Mouse (Mus musculus) kidney, embryonic 14.5 days (tissue): ENCODE data around the gene Gm47969. TPM values are rescaled to one million over a fixed set of nuclear protein-coding genes. Genes with fewer than 3 reads are reported as not detected.

ENCODE experiments used
- ATAC-seq: fragments of 200-750 bp; cut with Nextera tagmentation; 2 replicates; pipeline ENCODE4 v1.8.0; 2017; ENCODE audit warnings: moderate number of reproducible peaks, mild to moderate bottlenecking, moderate TSS enrichment, moderate library complexity; ENCODE audit not compliant: low FRiP score, low TSS enrichment
- H3K27ac ChIP-seq: fragments of 300-500 bp; sonication (generic); 2 replicates; pipeline ENCODE4 v1.5.1; 2014; ENCODE audit warnings: low read depth, mild to moderate bottlenecking, low read length, moderate library complexity, mixed read lengths
- H3K27me3 ChIP-seq: fragments of 300-500 bp; sonication (generic); 2 replicates; pipeline ENCODE4 v1.6.1; 2014; ENCODE audit warnings: mild to moderate bottlenecking, low read length; ENCODE audit not compliant: control insufficient read depth, insufficient read depth
- H3K36me3 ChIP-seq: fragments of 300-500 bp; sonication (generic); 2 replicates; pipeline ENCODE4 v1.6.1; 2014; ENCODE audit warnings: low read length, mixed read lengths; ENCODE audit not compliant: control insufficient read depth, insufficient read depth
- H3K4me1 ChIP-seq: fragments of 300-500 bp; sonication (generic); 2 replicates; pipeline ENCODE4 v1.6.1; 2014; ENCODE audit warnings: low read length, mixed read lengths; ENCODE audit not compliant: control insufficient read depth, insufficient read depth
- H3K4me2 ChIP-seq: fragments of 300-500 bp; sonication (generic); replicated peaks from 2 replicates; pipeline ENCODE4 v1.6.1; 2014; ENCODE audit warnings: low read depth, mild to moderate bottlenecking, low read length
- H3K4me3 ChIP-seq: fragments of 300-500 bp; sonication (generic); 2 replicates; pipeline ENCODE4 v1.5.1; 2014; ENCODE audit warnings: mild to moderate bottlenecking, low read length
- H3K9ac ChIP-seq: fragments of 300-500 bp; sonication (generic); 2 replicates; pipeline ENCODE4 v1.6.1; 2014; ENCODE audit warnings: low read depth, mild to moderate bottlenecking, low read length, moderate library complexity
- H3K9me3 ChIP-seq: fragments of 300-500 bp; sonication (generic); 2 replicates; pipeline ENCODE4 v1.6.1; 2016; ENCODE audit warnings: low read length; ENCODE audit not compliant: control insufficient read depth
- WGBS: fragments of 180-500 bp; shearing (Covaris S2); extraction: QIAGEN DNeasy Blood & Tissue Kit; methylation state at CpG from one replicate; pipeline ENCODE4 v1.1.7; 2014; 5-methylcytosine and 5-hydroxymethylcytosine counted together
- polyA plus RNA-seq: library from polyadenylated mRNA; unstranded; fragments of >200 nt; fragmentation: Nextera tagmentation; extraction: Ambion mirVana; gene quantifications from 2 replicates; pipeline ENCODE4 v1.2.1, GENCODE M21; 2014

Gm47969 gene
- polyA plus RNA-seq, 1 experiment from 2014 or later, result not detected

GRCm38 (mm10) chr1:83034509-83034908, 10.2 kb upstream of the Gm47969 start:
- H3K9ac ChIP-seq, result no peak overlapping the region
- no peak overlapping the region for H3K4me2 ChIP-seq
- H3K4me3 ChIP-seq, result no peak overlapping the region
- H3K27me3 ChIP-seq, result no peaks in the 10 kb centered on the region
- WGBS, result 39% methylated on average over 5 of the region's 5 CpGs
- no peaks in the 10 kb centered on the region for H3K4me1 ChIP-seq
- peak; percentile 18; the same call in 1 of the 2 replicates for ATAC-seq
- H3K9me3 ChIP-seq, result no peaks in the 10 kb centered on the region
- no peak overlapping the region for H3K27ac ChIP-seq
- H3K36me3 ChIP-seq, result no peaks in the 10 kb centered on the region

- Histone ChIP-seq H3K27me3 (no peaks in the 10 kb centered on the region), H3K9me3 (no peaks in the 10 kb centered on the region), H3K36me3 (no peaks in the 10 kb centered on the region), H3K27ac (no peak overlapping the region), H3K4me3 (no peak overlapping the region; the same call in 1 of the 2 replicates), H3K9ac (no peak overlapping the region), H3K4me2 (peak overlapping the region; percentile 65; the same call in 1 of the 2 replicates), H3K4me1 (no peaks in the 10 kb centered on the region)
- no peak for ATAC-seq
- WGBS, result 75% methylated on average over 11 of the region's 11 CpGs
Observed at GRCm38 (mm10) chr1:83036892-83037667, 7.7 kb upstream of the Gm47969 start.

- Histone ChIP-seq H3K4me2 (peak within 1 kb of the TSS; percentile 65), H3K27ac (no peak within 1 kb of the TSS), H3K27me3 (no peaks in the 10 kb centered on the region), H3K9me3 (no peaks in the 10 kb centered on the region), H3K4me3 (peak within 1 kb of the TSS; percentile 49), H3K4me1 (no peaks in the 10 kb centered on the region), H3K9ac (peak within 1 kb of the TSS; percentile 48; the same call in 1 of the 2 replicates), H3K36me3 (no peaks in the 10 kb centered on the region)
- peak; percentile 91 for ATAC-seq
- under 1% methylated on average over 25 of the region's 25 CpGs for WGBS
Observed at GRCm38 (mm10) chr1:83038109-83038672, 6.5 kb upstream of the Gm47969 start, which contains the start of gene Slc19a3. Gene Slc19a3 (minus strand): TSS chr1:83038448.

GRCm38 (mm10) chr1:83039080-83039479, 5.7 kb upstream of the Gm47969 start:
- no peaks in the 10 kb centered on the region for H3K9me3 ChIP-seq
- H3K27ac ChIP-seq, result no peak overlapping the region
- H3K27me3 ChIP-seq, result no peaks in the 10 kb centered on the region
- WGBS, result 79% methylated on average over 4 of the region's 4 CpGs
- no peak overlapping the region for H3K4me3 ChIP-seq
- no peaks in the 10 kb centered on the region for H3K4me1 ChIP-seq
- no peak for ATAC-seq
- H3K36me3 ChIP-seq, result no peaks in the 10 kb centered on the region
- no peak overlapping the region for H3K4me2 ChIP-seq
- no peak overlapping the region for H3K9ac ChIP-seq

GRCm38 (mm10) chr1:83042380-83042779, 2.4 kb upstream of the Gm47969 start, which contains the start of gene Krtap28-10:
Gene Krtap28-10 (minus strand): TSS chr1:83042480.
- ATAC-seq, result no peak
- Histone ChIP-seq H3K4me2 (no peak within 1 kb of the TSS), H3K27me3 (no peaks in the 10 kb centered on the region), H3K4me3 (no peak within 1 kb of the TSS), H3K4me1 (no peaks in the 10 kb centered on the region), H3K9me3 (no peaks in the 10 kb centered on the region), H3K27ac (no peak within 1 kb of the TSS), H3K36me3 (no peaks in the 10 kb centered on the region), H3K9ac (no peak within 1 kb of the TSS)
- 93% methylated on average over 2 of the region's 2 CpGs for WGBS

- Histone ChIP-seq H3K9ac (no peak overlapping the region), H3K36me3 (no peaks in the 10 kb centered on the region), H3K4me1 (no peaks in the 10 kb centered on the region), H3K4me3 (no peak overlapping the region), H3K27me3 (no peaks in the 10 kb centered on the region), H3K9me3 (no peaks in the 10 kb centered on the region), H3K27ac (no peak overlapping the region), H3K4me2 (no peak overlapping the region)
- no peak for ATAC-seq
- WGBS, result 17% methylated on average over 1 of the region's 1 CpGs
Observed at GRCm38 (mm10) chr1:83058481-83058880, 13.7 kb downstream of the Gm47969 start.

GRCm38 (mm10) chr1:83059278-83059677, 14.5 kb downstream of the Gm47969 start, which contains the start of gene A030005K14Rik:
Gene A030005K14Rik (minus strand): TSS chr1:83059378.
- Histone ChIP-seq H3K9me3 (no peaks in the 10 kb centered on the region), H3K4me2 (no peak within 1 kb of the TSS), H3K9ac (no peak within 1 kb of the TSS), H3K27ac (no peak within 1 kb of the TSS), H3K36me3 (no peaks in the 10 kb centered on the region), H3K4me1 (no peaks in the 10 kb centered on the region), H3K27me3 (no peaks in the 10 kb centered on the region), H3K4me3 (no peak within 1 kb of the TSS)
- WGBS, result 89% methylated on average over 9 of the region's 9 CpGs
- ATAC-seq, result no peak

- H3K4me1 ChIP-seq, result no peaks in the 10 kb centered on the region
- H3K4me3 ChIP-seq, result no peak within 1 kb of the TSS
- H3K4me2 ChIP-seq, result no peak within 1 kb of the TSS
- no peak for ATAC-seq
- no peaks in the 10 kb centered on the region for H3K9me3 ChIP-seq
- WGBS, result 87% methylated on average over 4 of the region's 4 CpGs
- no peaks in the 10 kb centered on the region for H3K36me3 ChIP-seq
- H3K9ac ChIP-seq, result no peak within 1 kb of the TSS
- no peak within 1 kb of the TSS for H3K27ac ChIP-seq
- H3K27me3 ChIP-seq, result no peaks in the 10 kb centered on the region
Observed at GRCm38 (mm10) chr1:83060643-83061042, 15.9 kb downstream of the Gm47969 start, which contains the start of gene Krtap28-13. Gene Krtap28-13 (plus strand): TSS chr1:83060930.

- H3K9ac ChIP-seq, result no peak overlapping the region
- no peaks in the 10 kb centered on the region for H3K9me3 ChIP-seq
- H3K4me2 ChIP-seq, result no peak overlapping the region
- H3K4me1 ChIP-seq, result no peaks in the 10 kb centered on the region
- H3K4me3 ChIP-seq, result no peak overlapping the region
- H3K27me3 ChIP-seq, result no peaks in the 10 kb centered on the region
- no peaks in the 10 kb centered on the region for H3K36me3 ChIP-seq
- ATAC-seq, result no peak
- no peak overlapping the region for H3K27ac ChIP-seq
- WGBS, result 23% methylated on average over 3 of the region's 3 CpGs
Observed at GRCm38 (mm10) chr1:83064851-83065250, 20.1 kb downstream of the Gm47969 start.
